Mouse (Mus musculus): ENCODE results near the gene Gcm1.

- peak; percentile 41; the same call in 1 of the 2 replicates for TF ChIP-seq CTCF (IDR thresholded peaks at IDR 0.05; ENCODE audit: borderline replicate concordance, insufficient read depth, low read depth, low read length)
- no peak for TF ChIP-seq POLR2A (IDR thresholded peaks at IDR 0.05; ENCODE audit: borderline replicate concordance, insufficient read depth, low read length)
These were observed 46.2 kb upstream of the Gcm1 start for GRCm38 (mm10) chr9:78005481-78005880.

All from cerebellum, adult 2 months (tissue).